Mouse (Mus musculus): ENCODE measurements around the gene Kank2.
"Not testable (repeated sequence)": the region's sequence is repeated elsewhere in the genome, so short reads cannot be mapped to it uniquely, and the experiment has no call there.

The Kank2 gene

GRCm38 (mm10) chr9:21786309-21786708, 12.2 kb downstream of the Kank2 start:
- DNase-seq (ENCODE audit: inconsistent age in 2 of 2, low spot score in 1 of 2), result not testable (repeated sequence)

- DNase-seq (ENCODE audit: inconsistent age in 2 of 2, low spot score in 1 of 2), result no peak
Measured at GRCm38 (mm10) chr9:21784517-21785307, 13.8 kb downstream of the Kank2 start.

- no peak for DNase-seq (ENCODE audit: inconsistent age in 2 of 2, low spot score in 1 of 2)
Measured at GRCm38 (mm10) chr9:21781657-21782468, 16.7 kb downstream of the Kank2 start.

GRCm38 (mm10) chr9:21777726-21778125, 20.8 kb downstream of the Kank2 start:
- DNase-seq (ENCODE audit: inconsistent age in 2 of 2, low spot score in 1 of 2), result no peak

- DNase-seq (ENCODE audit: inconsistent age in 2 of 2, low spot score in 1 of 2), result no peak
Measured at GRCm38 (mm10) chr9:21774353-21774752, 24.2 kb downstream of the Kank2 start.

- DNase-seq (ENCODE audit: inconsistent age in 2 of 2, low spot score in 1 of 2), result not testable (repeated sequence)
Measured at GRCm38 (mm10) chr9:21773396-21773795, 25.1 kb downstream of the Kank2 start.

- DNase-seq (ENCODE audit: inconsistent age in 2 of 2, low spot score in 1 of 2), result peak in 1 of 2 experiments; percentile 34
Measured at GRCm38 (mm10) chr9:21769558-21770183, 28.9 kb downstream of the Kank2 start.

- DNase-seq (ENCODE audit: inconsistent age in 2 of 2, low spot score in 1 of 2), result no peak
Measured at GRCm38 (mm10) chr9:21768511-21769411, 29.8 kb downstream of the Kank2 start.

GRCm38 (mm10) chr9:21767896-21768295, 30.6 kb downstream of the Kank2 start:
- DNase-seq (ENCODE audit: inconsistent age in 2 of 2, low spot score in 1 of 2), result no peak

GRCm38 (mm10) chr9:21764084-21764999, 34.2 kb downstream of the Kank2 start:
- no peak for DNase-seq (ENCODE audit: inconsistent age in 2 of 2, low spot score in 1 of 2)

GRCm38 (mm10) chr9:21762135-21762534, 36.4 kb downstream of the Kank2 start:
- DNase-seq (ENCODE audit: inconsistent age in 2 of 2, low spot score in 1 of 2), result peak; percentile 51 to 74

- peak; percentile 95 to 98 for DNase-seq (ENCODE audit: inconsistent age in 2 of 2, low spot score in 1 of 2)
Measured at GRCm38 (mm10) chr9:21760155-21761088, 38.1 kb downstream of the Kank2 start, which contains the start of gene Spc24. Gene Spc24, minus strand, starts transcription at chr9:21760303.

GRCm38 (mm10) chr9:21759718-21760117, 38.8 kb downstream of the Kank2 start:
- no peak for DNase-seq (ENCODE audit: inconsistent age in 2 of 2, low spot score in 1 of 2)

GRCm38 (mm10) chr9:21758576-21759529, 39.7 kb downstream of the Kank2 start:
- DNase-seq (ENCODE audit: inconsistent age in 2 of 2, low spot score in 1 of 2), result no peak

- peak; percentile 28 to 60 for DNase-seq (ENCODE audit: inconsistent age in 2 of 2, low spot score in 1 of 2)
Measured at GRCm38 (mm10) chr9:21754516-21755321, 43.8 kb downstream of the Kank2 start.

GRCm38 (mm10) chr9:21754003-21754402, 44.5 kb downstream of the Kank2 start:
- peak; percentile 91 to 95 for DNase-seq (ENCODE audit: inconsistent age in 2 of 2, low spot score in 1 of 2)
